Comparison of ENCODE assay signal across 8 mouse cellular contexts in genomic region chr12:15814249-15815081, GRCm38 (mm10). TPM values are rescaled to one million over a fixed set of nuclear protein-coding genes. Genes with fewer than 3 reads are reported as not detected.
DNase-seq lines count a peak whose midpoint lies in the region; ATAC-seq and TF ChIP-seq lines count a peak whose summit lies in the region.

No protein-coding gene starts in this region.

- no peak for TF ChIP-seq CTCF in olfactory bulb, adult 2 months (IDR thresholded peaks at IDR 0.05; ENCODE audit: insufficient read depth, low read depth, low read length)

- H3K9ac ChIP-seq in intestine, embryonic 14.5 days (ENCODE audit: low read length) = peak overlapping the region; percentile 91
- peak overlapping the region; percentile 64 for H3K9ac ChIP-seq in liver, embryonic 16.5 days (ENCODE audit: low read depth, low read length)

- peak; percentile 30 for DNase-seq in gastrocnemius, adult 18-20 months (ENCODE audit: low spot score)
- DNase-seq in gastrocnemius, adult 8-10 months (ENCODE audit: low spot score in 2 of 2) = no peak
- DNase-seq in adrenal gland, postnatal 36 days = peak; percentile 38 to 49
- DNase-seq in gastrocnemius, postnatal 14 days = peak; percentile 42
- peak; percentile 75 for DNase-seq in intestine, embryonic 14.5 days (ENCODE audit: low spot score)
- DNase-seq in thymus, postnatal 14 days = peak; percentile 72

- 0 out of 2 replicates have a peak, but pooled peaks cover 4% of the 10 kb centered on the region for H3K36me3 ChIP-seq in intestine, embryonic 14.5 days (ENCODE audit: control insufficient read depth, insufficient read depth, low read length)
- no peaks in the 10 kb centered on the region for H3K36me3 ChIP-seq in liver, embryonic 16.5 days (ENCODE audit: control insufficient read depth, insufficient read depth)

- peak overlapping the region; percentile 94 for H3K27ac ChIP-seq in intestine, embryonic 14.5 days (ENCODE audit: low read depth)
- 0 out of 2 replicates have a peak overlapping the region, but pooled peaks have one; percentile 7 for H3K27ac ChIP-seq in liver, embryonic 16.5 days (ENCODE audit: low read length)
- peak overlapping the region; percentile 79 for H3K27ac ChIP-seq in olfactory bulb, adult 2 months (ENCODE audit: insufficient read depth, low read depth, low read length)

- intact Hi-C loops in gastrocnemius, postnatal 14 days (cut with DNase I; ENCODE audit: low total_unique reads) = loop anchor here (5.0 kb wide), 1 partner anchor 698 kb away; no protein-coding TSS in a partner anchor

- peak overlapping the region; percentile 83 for H3K4me2 ChIP-seq in intestine, embryonic 14.5 days (ENCODE audit: low read length)
- peak overlapping the region; percentile 85 for H3K4me2 ChIP-seq in liver, embryonic 16.5 days (ENCODE audit: low read depth, low read length)

- no peaks in the 10 kb centered on the region for H3K9me3 ChIP-seq in intestine, embryonic 14.5 days (ENCODE audit: control insufficient read depth, low read length)
- H3K9me3 ChIP-seq in liver, embryonic 16.5 days (replicated peaks; ENCODE audit: control insufficient read depth, low read length) = no peaks in the 10 kb centered on the region

- TF ChIP-seq POLR2A in olfactory bulb, adult 2 months (IDR thresholded peaks at IDR 0.05; ENCODE audit: insufficient read depth, low read depth, low read length) = no peak

- peak overlapping the region; percentile 84 for H3K4me3 ChIP-seq in intestine, embryonic 14.5 days (ENCODE audit: low read depth, low read length)
- peak overlapping the region; percentile 65 for H3K4me3 ChIP-seq in liver, embryonic 16.5 days (ENCODE audit: low read depth, low read length)
- peak overlapping the region; percentile 76 for H3K4me3 ChIP-seq in olfactory bulb, adult 2 months (ENCODE audit: insufficient read depth, low read depth, low read length)

- 1% methylated on average over 32 of the region's 32 CpGs for WGBS in intestine, embryonic 14.5 days
- WGBS in liver, embryonic 16.5 days (ENCODE audit: insufficient replicate concordance) = under 1% methylated on average over 32 of the region's 32 CpGs
- WGBS in olfactory bulb, adult 2 months = 3% methylated on average over 32 of the region's 32 CpGs

- no peaks in the 10 kb centered on the region for H3K27me3 ChIP-seq in intestine, embryonic 14.5 days (replicated peaks; ENCODE audit: control insufficient read depth, insufficient read depth, low read length)
- H3K27me3 ChIP-seq in liver, embryonic 16.5 days (ENCODE audit: control insufficient read depth, insufficient read depth, low read depth, low read length) = peaks cover 31% of the 10 kb centered on the region

- ATAC-seq in intestine, embryonic 14.5 days (replicated peaks; ENCODE audit: low FRiP score, low TSS enrichment, low read depth) = no peak
- ATAC-seq in liver, embryonic 16.5 days (ENCODE audit: low read depth) = no peak

- peaks cover 12% of the 10 kb centered on the region for H3K4me1 ChIP-seq in intestine, embryonic 14.5 days (replicated peaks; ENCODE audit: control insufficient read depth, insufficient read depth, low read length)
- peaks cover 3% of the 10 kb centered on the region for H3K4me1 ChIP-seq in liver, embryonic 16.5 days (ENCODE audit: control insufficient read depth, low read depth, low read length)
- peaks cover 15% of the 10 kb centered on the region for H3K4me1 ChIP-seq in olfactory bulb, adult 2 months (ENCODE audit: control insufficient read depth, insufficient read depth, low read length)

RNA-seq across cellular contexts. Expression of gene Trib2, which starts 2.3 kb away (rescaled TPM):
- total RNA-seq in gastrocnemius, adult 18-20 months (2021) = 10 to 100 TPM in 1 of 2 experiments, 1 to 10 TPM in 1; 7.1 to 19.5 TPM
- 10 to 100 TPM; 12.2 to 17.7 (median 15.8) TPM for total RNA-seq in gastrocnemius, adult 8-10 months (2022)
- total RNA-seq in adrenal gland, postnatal 36 days (2021) = 10 to 100 TPM; 12.4 to 21.2 TPM
- 10 to 100 TPM; 14.2 to 23.0 TPM for total RNA-seq in gastrocnemius, postnatal 14 days (2021)
- 26.5 and 28.9 TPM in 2 replicates for polyA plus RNA-seq in intestine, embryonic 14.5 days (2014; fragmentation: Nextera tagmentation; extraction: Ambion mirVana)
- 2.3 TPM in 2 replicates for polyA plus RNA-seq in liver, embryonic 16.5 days (2015; fragmentation: Nextera tagmentation; extraction: Ambion mirVana)
- polyA plus RNA-seq in olfactory bulb, adult 2 months (2012; ENCODE audit: insufficient read depth, insufficient read length, low replicate concordance, missing spikeins) = not detected in 2 replicates

Comparison
In these comparisons a context has a peak if more than half of its experiments do, and no peak if none do; other contexts are left out.
1. DNase-seq: peak in gastrocnemius, adult 18-20 months (single experiment), adrenal gland, postnatal 36 days (2 of 2), gastrocnemius, postnatal 14 days (single experiment), intestine, embryonic 14.5 days (single experiment) and thymus, postnatal 14 days (single experiment); none in gastrocnemius, adult 8-10 months (0 of 2).
2. H3K27ac ChIP-seq: peak in every context shown above with its lines; median percentile 94 in intestine, embryonic 14.5 days; 79 in olfactory bulb, adult 2 months; 7 in liver, embryonic 16.5 days.
3. Peak in every context shown above with its lines, with median percentiles within 50 percentile points of each other: H3K4me3 ChIP-seq.